Comparison of ENCODE assay signal across 35 mouse cellular contexts in genomic region chr19:23631611-23632492, GRCm38 (mm10). TPM values are rescaled to one million over a fixed set of nuclear protein-coding genes. Genes with fewer than 3 reads are reported as not detected.
DNase-seq lines count a peak whose midpoint lies in the region; ATAC-seq lines count a peak whose summit lies in the region.
"Had no signal": no experiment of that assay in that cellular context is flagged by ENCODE, and none has a peak within 500 bp of the region (broad histone marks: within the 10 kb centered on the region; RNA-seq: fewer than 3 reads in every experiment).

No protein-coding gene starts in this region.

- peak; percentile 50 for DNase-seq in embryonic facial prominence, embryonic 14.5 days (ENCODE audit: low spot score)
- no peak for DNase-seq in embryonic facial prominence, embryonic 10.5 days (ENCODE audit: low spot score)
- peak; percentile 40 for DNase-seq in hindbrain, embryonic 14.5 days (ENCODE audit: low spot score)
- no peak for DNase-seq in hindbrain, embryonic 11.5 days (ENCODE audit: low spot score)
- DNase-seq in midbrain, embryonic 14.5 days: peak; percentile 58
- no peak for DNase-seq in midbrain, embryonic 11.5 days (ENCODE audit: low spot score, missing footprints)
- DNase-seq in urinary bladder, adult 18-20 months (ENCODE audit: low spot score in 2 of 2): no peak
- DNase-seq: adrenal gland, adult 2 months; adrenal gland, postnatal 36 days; cerebellum, adult 8-10 months; cerebellum, postnatal 25 days; gastrocnemius, postnatal 14 days; heart, postnatal 14 days; kidney, postnatal 14 days; layer of hippocampus, adult 9-11 months; liver, embryonic 13.5 days; lung, adult 2 months; lung, postnatal 10 days; spleen, adult 18-20 months; thymus, postnatal 25 days had no signal

- H3K4me3 ChIP-seq in embryonic facial prominence, embryonic 14.5 days (ENCODE audit: low read depth, low read length): no peak overlapping the region
- no peak overlapping the region for H3K4me3 ChIP-seq in embryonic facial prominence, embryonic 10.5 days
- H3K4me3 ChIP-seq in hindbrain, embryonic 14.5 days (replicated peaks; ENCODE audit: low read length): no peak overlapping the region
- H3K4me3 ChIP-seq in hindbrain, embryonic 11.5 days (ENCODE audit: low read depth, low read length): no peak overlapping the region
- H3K4me3 ChIP-seq in midbrain, embryonic 14.5 days (replicated peaks; ENCODE audit: low read depth, low read length): no peak overlapping the region
- no peak overlapping the region for H3K4me3 ChIP-seq in midbrain, embryonic 11.5 days (ENCODE audit: low read depth, low read length)
- H3K4me3 ChIP-seq: limb, embryonic 10.5 days; limb, embryonic 15.5 days; liver, embryonic 13.5 days had no signal

- ATAC-seq in embryonic facial prominence, embryonic 14.5 days (ENCODE audit: low read depth): no peak; the same call in 1 of the 2 replicates
- no peak for ATAC-seq in hindbrain, embryonic 14.5 days (ENCODE audit: low FRiP score)
- no peak for ATAC-seq in hindbrain, embryonic 11.5 days (ENCODE audit: low FRiP score)
- ATAC-seq in midbrain, embryonic 14.5 days (ENCODE audit: low FRiP score, low TSS enrichment): peak; percentile 31; the same call in 1 of the 2 replicates
- ATAC-seq in midbrain, embryonic 11.5 days (ENCODE audit: low FRiP score): no peak
- no peak for ATAC-seq in megakaryocyte-erythroid progenitor cell, adult 5-6 weeks (replicated peaks; ENCODE audit: low FRiP score, low TSS enrichment, poor library complexity, severe bottlenecking)
- ATAC-seq: activated CD4-positive, CD25-positive, alpha-beta regulatory T cell, adult 4 months; intestine, postnatal 0 days had no signal

- H3K4me2 ChIP-seq in embryonic facial prominence, embryonic 14.5 days (ENCODE audit: low read depth, low read length): no peak overlapping the region
- H3K4me2 ChIP-seq in hindbrain, embryonic 14.5 days (replicated peaks): no peak overlapping the region
- no peak overlapping the region for H3K4me2 ChIP-seq in hindbrain, embryonic 11.5 days (replicated peaks; ENCODE audit: low read depth, low read length)
- H3K4me2 ChIP-seq in midbrain, embryonic 14.5 days (ENCODE audit: low read length): no peak overlapping the region
- H3K4me2 ChIP-seq in midbrain, embryonic 11.5 days: no peak overlapping the region
- H3K4me2 ChIP-seq: limb, embryonic 15.5 days; liver, embryonic 13.5 days had no signal

- H3K9me3 ChIP-seq in embryonic facial prominence, embryonic 14.5 days (ENCODE audit: control insufficient read depth, low read length): no peaks in the 10 kb centered on the region
- no peaks in the 10 kb centered on the region for H3K9me3 ChIP-seq in embryonic facial prominence, embryonic 10.5 days
- H3K9me3 ChIP-seq in hindbrain, embryonic 14.5 days (ENCODE audit: control insufficient read depth, low read length): no peaks in the 10 kb centered on the region
- no peaks in the 10 kb centered on the region for H3K9me3 ChIP-seq in hindbrain, embryonic 11.5 days (ENCODE audit: control insufficient read depth, low read length)
- no peaks in the 10 kb centered on the region for H3K9me3 ChIP-seq in midbrain, embryonic 14.5 days (ENCODE audit: control insufficient read depth, low read length)
- no peaks in the 10 kb centered on the region for H3K9me3 ChIP-seq in midbrain, embryonic 11.5 days (ENCODE audit: control insufficient read depth, low read length)
- H3K9me3 ChIP-seq: limb, embryonic 10.5 days; limb, embryonic 15.5 days; liver, embryonic 13.5 days had no signal

- H3K9ac ChIP-seq in embryonic facial prominence, embryonic 14.5 days (ENCODE audit: low read depth, low read length): no peak overlapping the region
- H3K9ac ChIP-seq in hindbrain, embryonic 14.5 days: no peak overlapping the region
- no peak overlapping the region for H3K9ac ChIP-seq in hindbrain, embryonic 11.5 days (ENCODE audit: low read depth, low read length)
- no peak overlapping the region for H3K9ac ChIP-seq in midbrain, embryonic 14.5 days (replicated peaks; ENCODE audit: low read length)
- H3K9ac ChIP-seq in midbrain, embryonic 11.5 days (ENCODE audit: low read length): no peak overlapping the region
- H3K9ac ChIP-seq: limb, embryonic 15.5 days; liver, embryonic 13.5 days had no signal

- H3K36me3 ChIP-seq in embryonic facial prominence, embryonic 14.5 days (ENCODE audit: control insufficient read depth, insufficient read depth, low read length): no peaks in the 10 kb centered on the region
- H3K36me3 ChIP-seq in embryonic facial prominence, embryonic 10.5 days (replicated peaks): no peaks in the 10 kb centered on the region
- H3K36me3 ChIP-seq in hindbrain, embryonic 14.5 days (replicated peaks; ENCODE audit: control insufficient read depth, insufficient read depth): no peaks in the 10 kb centered on the region
- H3K36me3 ChIP-seq in hindbrain, embryonic 11.5 days (ENCODE audit: control insufficient read depth, insufficient read depth, low read length): no peaks in the 10 kb centered on the region
- H3K36me3 ChIP-seq in midbrain, embryonic 14.5 days (ENCODE audit: control insufficient read depth, insufficient read depth, low read length): no peaks in the 10 kb centered on the region
- no peaks in the 10 kb centered on the region for H3K36me3 ChIP-seq in midbrain, embryonic 11.5 days (ENCODE audit: control insufficient read depth, insufficient read depth, low read length)
- H3K36me3 ChIP-seq: limb, embryonic 10.5 days; limb, embryonic 15.5 days; liver, embryonic 13.5 days had no signal

- H3K27me3 ChIP-seq in embryonic facial prominence, embryonic 14.5 days (replicated peaks; ENCODE audit: control insufficient read depth, insufficient read depth, low read length): no peaks in the 10 kb centered on the region
- H3K27me3 ChIP-seq in embryonic facial prominence, embryonic 10.5 days (replicated peaks; ENCODE audit: low read depth, poor library complexity, severe bottlenecking): no peaks in the 10 kb centered on the region
- no peaks in the 10 kb centered on the region for H3K27me3 ChIP-seq in hindbrain, embryonic 14.5 days (ENCODE audit: control insufficient read depth, insufficient read depth, low read length)
- H3K27me3 ChIP-seq in hindbrain, embryonic 11.5 days (ENCODE audit: control insufficient read depth, insufficient read depth, low read length): no peaks in the 10 kb centered on the region
- H3K27me3 ChIP-seq in midbrain, embryonic 14.5 days (ENCODE audit: control insufficient read depth, insufficient read depth, low read length): no peaks in the 10 kb centered on the region
- no peaks in the 10 kb centered on the region for H3K27me3 ChIP-seq in midbrain, embryonic 11.5 days (ENCODE audit: control insufficient read depth, insufficient read depth, low read length)
- H3K27me3 ChIP-seq: CH12.LX; limb, embryonic 15.5 days; liver, embryonic 13.5 days had no signal

- WGBS in embryonic facial prominence, embryonic 14.5 days: 65% methylated on average over 11 of the region's 11 CpGs
- WGBS in embryonic facial prominence, embryonic 10.5 days: 85% methylated on average over 11 of the region's 11 CpGs
- WGBS in hindbrain, embryonic 14.5 days: 47% methylated on average over 11 of the region's 11 CpGs
- 73% methylated on average over 11 of the region's 11 CpGs for WGBS in hindbrain, embryonic 11.5 days
- WGBS in midbrain, embryonic 14.5 days: 29% methylated on average over 11 of the region's 11 CpGs
- WGBS in midbrain, embryonic 11.5 days: 71% methylated on average over 11 of the region's 11 CpGs

- no peaks in the 10 kb centered on the region for H3K4me1 ChIP-seq in embryonic facial prominence, embryonic 14.5 days (ENCODE audit: control insufficient read depth, insufficient read depth, low read length)
- H3K4me1 ChIP-seq in embryonic facial prominence, embryonic 10.5 days: no peaks in the 10 kb centered on the region
- no peaks in the 10 kb centered on the region for H3K4me1 ChIP-seq in hindbrain, embryonic 14.5 days (replicated peaks; ENCODE audit: control insufficient read depth, insufficient read depth, low read length)
- no peaks in the 10 kb centered on the region; the same call in 1 of the 2 replicates for H3K4me1 ChIP-seq in hindbrain, embryonic 11.5 days (replicated peaks; ENCODE audit: control insufficient read depth, insufficient read depth, low read length)
- H3K4me1 ChIP-seq in midbrain, embryonic 14.5 days (ENCODE audit: control insufficient read depth, insufficient read depth, low read length): peaks cover 5% of the 10 kb centered on the region; the same call in 1 of the 2 replicates
- no peaks in the 10 kb centered on the region for H3K4me1 ChIP-seq in midbrain, embryonic 11.5 days (ENCODE audit: control insufficient read depth, insufficient read depth, low read length)
- H3K4me1 ChIP-seq: limb, embryonic 10.5 days; limb, embryonic 15.5 days; liver, embryonic 13.5 days had no signal

- H3K27ac ChIP-seq in embryonic facial prominence, embryonic 14.5 days (replicated peaks; ENCODE audit: low read depth, low read length): no peak overlapping the region
- H3K27ac ChIP-seq in embryonic facial prominence, embryonic 10.5 days (replicated peaks): no peak overlapping the region
- H3K27ac ChIP-seq in hindbrain, embryonic 14.5 days: no peak overlapping the region
- no peak overlapping the region for H3K27ac ChIP-seq in hindbrain, embryonic 11.5 days (ENCODE audit: low read depth, low read length)
- 0 out of 2 replicates have a peak overlapping the region, but pooled peaks have one; percentile 38 for H3K27ac ChIP-seq in midbrain, embryonic 14.5 days (replicated peaks; ENCODE audit: low read depth, low read length)
- no peak overlapping the region for H3K27ac ChIP-seq in midbrain, embryonic 11.5 days (ENCODE audit: low read depth, low read length)
- H3K27ac ChIP-seq: limb, embryonic 10.5 days; limb, embryonic 15.5 days; liver, embryonic 13.5 days; macrophage had no signal

RNA-seq across cellular contexts. Expression of gene 1700028P14Rik, which starts 20.8 kb away (rescaled TPM):
- polyA plus RNA-seq in embryonic facial prominence, embryonic 14.5 days (2014; fragmentation: Nextera tagmentation; extraction: Ambion mirVana): 1.4 and 2.8 TPM in 2 replicates
- polyA plus RNA-seq in embryonic facial prominence, embryonic 10.5 days (2016; fragmentation: Nextera tagmentation; extraction: Ambion mirVana): 0.22 and 0.24 TPM in 2 replicates
- 2.7 and 3.1 TPM in 2 replicates for polyA plus RNA-seq in hindbrain, embryonic 14.5 days (2014; fragmentation: Nextera tagmentation; extraction: Ambion mirVana)
- polyA plus RNA-seq in hindbrain, embryonic 11.5 days (2014; fragmentation: Nextera tagmentation; extraction: Ambion mirVana): 1.2 and 2.0 TPM in 2 replicates
- 0.67 and 1.9 TPM in 2 replicates for polyA plus RNA-seq in midbrain, embryonic 14.5 days (2014; fragmentation: Nextera tagmentation; extraction: Ambion mirVana)
- polyA plus RNA-seq in midbrain, embryonic 11.5 days (2014; fragmentation: Nextera tagmentation; extraction: Ambion mirVana): not detected in 2 replicates
- not detected in 2 replicates for total RNA-seq in megakaryocyte-erythroid progenitor cell, adult 5-6 weeks (2014; fragmentation: Nextera tagmentation)
- total RNA-seq in megakaryocyte-erythroid progenitor cell, adult 5-6 weeks (2017): not detected in 2 replicates
- total RNA-seq: adrenal gland, adult 2 months; CH12.LX; ES-E14; gastrocnemius, postnatal 14 days; granulocyte monocyte progenitor cell, adult 5-6 weeks; heart, postnatal 14 days; neutrophil, adult 5-6 weeks had no signal
- polyA plus RNA-seq: activated CD4-positive, CD25-positive, alpha-beta regulatory T cell, adult 4 months; adrenal gland, adult 2 months; C2C12; heart, embryonic 14.5 days; kidney, embryonic 14.5 days; limb, embryonic 10.5 days; liver, embryonic 13.5 days; macrophage; neural tube, embryonic 11.5 days; stomach, embryonic 16.5 days had no signal

RNA-seq across cellular contexts. Expression of gene Ptar1, which starts 55.4 kb away (rescaled TPM):
- polyA plus RNA-seq in embryonic facial prominence, embryonic 14.5 days (2014; fragmentation: Nextera tagmentation; extraction: Ambion mirVana): 6.8 and 9.1 TPM in 2 replicates
- 8.1 and 8.8 TPM in 2 replicates for polyA plus RNA-seq in embryonic facial prominence, embryonic 10.5 days (2016; fragmentation: Nextera tagmentation; extraction: Ambion mirVana)
- polyA plus RNA-seq in hindbrain, embryonic 14.5 days (2014; fragmentation: Nextera tagmentation; extraction: Ambion mirVana): 7.7 and 8.6 TPM in 2 replicates
- 9.5 and 15.1 TPM in 2 replicates for polyA plus RNA-seq in hindbrain, embryonic 11.5 days (2014; fragmentation: Nextera tagmentation; extraction: Ambion mirVana)
- polyA plus RNA-seq in midbrain, embryonic 14.5 days (2014; fragmentation: Nextera tagmentation; extraction: Ambion mirVana): 10.5 and 15.3 TPM in 2 replicates
- polyA plus RNA-seq in midbrain, embryonic 11.5 days (2014; fragmentation: Nextera tagmentation; extraction: Ambion mirVana): 7.7 and 8.7 TPM in 2 replicates
- total RNA-seq in megakaryocyte-erythroid progenitor cell, adult 5-6 weeks (2014; fragmentation: Nextera tagmentation): 18.5 and 19.7 TPM in 2 replicates
- total RNA-seq in megakaryocyte-erythroid progenitor cell, adult 5-6 weeks (2017): 15.5 and 17.3 TPM in 2 replicates

Comparison
In these comparisons a context has a peak if more than half of its experiments do, and no peak if none do; other contexts are left out.
1. DNase-seq: peak in embryonic facial prominence, embryonic 14.5 days (single experiment), hindbrain, embryonic 14.5 days (single experiment) and midbrain, embryonic 14.5 days (single experiment); none in embryonic facial prominence, embryonic 10.5 days (single experiment), hindbrain, embryonic 11.5 days (single experiment), midbrain, embryonic 11.5 days (single experiment) and urinary bladder, adult 18-20 months (0 of 2).